Mouse (Mus musculus) lung, embryonic 15.5 days (tissue): ENCODE data around the gene Metap2. TPM values are rescaled to one million over a fixed set of nuclear protein-coding genes. Genes with fewer than 3 reads are reported as not detected.

Experiments
- ATAC-seq: fragments of 200-750 bp; cut with Nextera tagmentation; 2 replicates; pipeline ENCODE4 v1.8.0; 2017; ENCODE audit warnings: moderate number of reproducible peaks, borderline replicate concordance; ENCODE audit not compliant: low FRiP score, low TSS enrichment; ENCODE audit errors: extremely low read depth
- H3K27ac ChIP-seq: fragments of 300-500 bp; sonication (generic); 2 replicates; pipeline ENCODE4 v1.5.1; 2015; ENCODE audit warnings: moderate library complexity, mild to moderate bottlenecking, inconsistent platforms
- H3K27me3 ChIP-seq: fragments of 300-500 bp; sonication (generic); 2 replicates; pipeline ENCODE4 v1.6.1; 2015; ENCODE audit warnings: inconsistent platforms
- H3K36me3 ChIP-seq: fragments of 300-500 bp; sonication (generic); 2 replicates; pipeline ENCODE4 v1.6.1; 2015; ENCODE audit warnings: inconsistent platforms
- H3K4me1 ChIP-seq: fragments of 300-500 bp; sonication (generic); 2 replicates; pipeline ENCODE4 v1.6.1; 2015; ENCODE audit warnings: inconsistent platforms
- H3K4me2 ChIP-seq: fragments of 300-500 bp; sonication (generic); 2 replicates; pipeline ENCODE4 v1.6.1; 2015; ENCODE audit warnings: inconsistent platforms, mild to moderate bottlenecking, moderate library complexity
- H3K4me3 ChIP-seq: fragments of 300-500 bp; sonication (generic); 2 replicates; pipeline ENCODE4 v1.5.1; 2015; ENCODE audit warnings: mild to moderate bottlenecking, inconsistent platforms
- H3K9ac ChIP-seq: fragments of 300-500 bp; sonication (generic); 2 replicates; pipeline ENCODE4 v1.6.1; 2015; ENCODE audit warnings: inconsistent platforms
- H3K9me3 ChIP-seq: fragments of 300-500 bp; sonication (generic); 2 replicates; pipeline ENCODE4 v1.6.1; 2016; ENCODE audit warnings: inconsistent platforms
- WGBS: fragments of 180-500 bp; shearing (Covaris S2); methylation state at CpG from one replicate; pipeline ENCODE4 v1.1.7; 2015; 5-methylcytosine and 5-hydroxymethylcytosine counted together
- polyA plus RNA-seq: library from polyadenylated mRNA; unstranded; fragments of >200 nt; fragmentation: Nextera tagmentation; extraction: Ambion mirVana; gene quantifications from 2 replicates; pipeline ENCODE4 v1.2.1, GENCODE M21; 2015

Gene Metap2
- polyA plus RNA-seq, 1 experiment from 2014 or later: 180 TPM

- 82% methylated on average over 1 of the region's 1 CpGs for WGBS
- H3K9ac ChIP-seq: no peak overlapping the region
- ATAC-seq: no peak
These were observed 12.1 kb upstream of the Metap2 start for GRCm38 (mm10) chr10:93909015-93909414.

GRCm38 (mm10) chr10:93908540-93908939 is 11.6 kb upstream of the Metap2 start:
- H3K27me3 ChIP-seq: no peaks in the 10 kb centered on the region
- no peak overlapping the region for H3K27ac ChIP-seq
- 91% methylated on average over 7 of the region's 7 CpGs for WGBS
- H3K36me3 ChIP-seq: no peaks in the 10 kb centered on the region
- H3K9me3 ChIP-seq: no peaks in the 10 kb centered on the region
- H3K9ac ChIP-seq: no peak overlapping the region
- no peaks in the 10 kb centered on the region; the same call in 1 of the 2 replicates for H3K4me1 ChIP-seq
- H3K4me2 ChIP-seq: no peak overlapping the region
- ATAC-seq: no peak
- no peak overlapping the region for H3K4me3 ChIP-seq

More at GRCm38 (mm10) chr10:93909015-93909414, 12.1 kb upstream of the Metap2 start:
- H3K27ac ChIP-seq: no peak overlapping the region
- no peaks in the 10 kb centered on the region for H3K36me3 ChIP-seq
- no peaks in the 10 kb centered on the region for H3K27me3 ChIP-seq
- H3K4me1 ChIP-seq: no peaks in the 10 kb centered on the region; the same call in 1 of the 2 replicates
- no peak overlapping the region for H3K4me3 ChIP-seq
- H3K4me2 ChIP-seq: no peak overlapping the region
- no peaks in the 10 kb centered on the region for H3K9me3 ChIP-seq

GRCm38 (mm10) chr10:93907376-93907775 is 10.5 kb upstream of the Metap2 start:
- Histone ChIP-seq H3K4me2 (no peak overlapping the region), H3K27me3 (no peaks in the 10 kb centered on the region), H3K36me3 (no peaks in the 10 kb centered on the region), H3K4me3 (no peak overlapping the region), H3K9ac (no peak overlapping the region), H3K27ac (no peak overlapping the region), H3K9me3 (no peaks in the 10 kb centered on the region), H3K4me1 (no peaks in the 10 kb centered on the region)
- WGBS: 51% methylated on average over 10 of the region's 10 CpGs
- no peak for ATAC-seq

- WGBS: 76% methylated on average over 11 of the region's 11 CpGs
- H3K27me3 ChIP-seq: no peaks in the 10 kb centered on the region
- H3K36me3 ChIP-seq: no peaks in the 10 kb centered on the region
- no peak for ATAC-seq
- no peak overlapping the region for H3K9ac ChIP-seq
- no peaks in the 10 kb centered on the region for H3K4me1 ChIP-seq
- H3K4me2 ChIP-seq: no peak overlapping the region
- H3K27ac ChIP-seq: no peak overlapping the region
- H3K9me3 ChIP-seq: no peaks in the 10 kb centered on the region
- no peak overlapping the region for H3K4me3 ChIP-seq
These were observed 3.0 kb upstream of the Metap2 start for GRCm38 (mm10) chr10:93899907-93900306.

GRCm38 (mm10) chr10:93899303-93899702 is 2.4 kb upstream of the Metap2 start:
- Histone ChIP-seq H3K9me3 (no peaks in the 10 kb centered on the region), H3K4me2 (no peak overlapping the region), H3K4me1 (no peaks in the 10 kb centered on the region), H3K27ac (no peak overlapping the region), H3K4me3 (no peak overlapping the region), H3K36me3 (no peaks in the 10 kb centered on the region), H3K9ac (no peak overlapping the region), H3K27me3 (no peaks in the 10 kb centered on the region)
- 46% methylated on average over 2 of the region's 2 CpGs for WGBS
- no peak for ATAC-seq

- Histone ChIP-seq H3K4me3 (no peak overlapping the region), H3K27me3 (no peaks in the 10 kb centered on the region), H3K27ac (no peak overlapping the region), H3K9me3 (no peaks in the 10 kb centered on the region), H3K36me3 (no peaks in the 10 kb centered on the region), H3K4me2 (no peak overlapping the region), H3K9ac (no peak overlapping the region), H3K4me1 (peaks cover 7% of the 10 kb centered on the region; the same call in 1 of the 2 replicates)
- WGBS: 87% methylated on average over 4 of the region's 4 CpGs
- no peak for ATAC-seq
These were observed 4.3 kb downstream of the Metap2 start for GRCm38 (mm10) chr10:93892551-93892950.

GRCm38 (mm10) chr10:93891031-93891430 is 5.9 kb downstream of the Metap2 start:
- Histone ChIP-seq H3K4me3 (no peak overlapping the region), H3K9me3 (no peaks in the 10 kb centered on the region), H3K27me3 (no peaks in the 10 kb centered on the region), H3K36me3 (peaks cover 7% of the 10 kb centered on the region; the same call in 1 of the 2 replicates), H3K4me2 (no peak overlapping the region), H3K4me1 (peaks cover 7% of the 10 kb centered on the region; the same call in 1 of the 2 replicates), H3K9ac (no peak overlapping the region), H3K27ac (no peak overlapping the region)
- ATAC-seq: no peak
- WGBS: 85% methylated on average over 1 of the region's 1 CpGs

- ATAC-seq: no peak
These were observed 6.3 kb downstream of the Metap2 start for GRCm38 (mm10) chr10:93890565-93890964.

GRCm38 (mm10) chr10:93889976-93890375 is 6.9 kb downstream of the Metap2 start:
- Histone ChIP-seq H3K4me1 (peaks cover 7% of the 10 kb centered on the region; the same call in 1 of the 2 replicates), H3K27me3 (no peaks in the 10 kb centered on the region), H3K27ac (peak overlapping the region; percentile 16), H3K36me3 (peaks cover 17% of the 10 kb centered on the region), H3K4me2 (peak overlapping the region; percentile 81), H3K9ac (peak overlapping the region; percentile 96), H3K9me3 (no peaks in the 10 kb centered on the region), H3K4me3 (peak overlapping the region; percentile 94)
- under 1% methylated on average over 22 of the region's 22 CpGs for WGBS
- 0 out of 2 replicates have a peak, but pooled peaks have one; percentile 3 for ATAC-seq

More at GRCm38 (mm10) chr10:93890565-93890964, 6.3 kb downstream of the Metap2 start:
- peaks cover 11% of the 10 kb centered on the region for H3K36me3 ChIP-seq
- WGBS: 77% methylated on average over 4 of the region's 4 CpGs
- peak overlapping the region; percentile 94; the same call in 1 of the 2 replicates for H3K4me3 ChIP-seq
- peak overlapping the region; percentile 81 for H3K4me2 ChIP-seq
- no peak overlapping the region for H3K9ac ChIP-seq
- H3K27ac ChIP-seq: no peak overlapping the region
- peaks cover 7% of the 10 kb centered on the region; the same call in 1 of the 2 replicates for H3K4me1 ChIP-seq
- no peaks in the 10 kb centered on the region for H3K9me3 ChIP-seq
- no peaks in the 10 kb centered on the region for H3K27me3 ChIP-seq

GRCm38 (mm10) chr10:93889579-93889950 is 7.3 kb downstream of the Metap2 start:
- peaks cover 7% of the 10 kb centered on the region; the same call in 1 of the 2 replicates for H3K4me1 ChIP-seq
- no peaks in the 10 kb centered on the region for H3K9me3 ChIP-seq
- no peaks in the 10 kb centered on the region for H3K27me3 ChIP-seq
- WGBS: under 1% methylated on average over 30 of the region's 30 CpGs
- peak overlapping the region; percentile 94 for H3K4me3 ChIP-seq
- peaks cover 21% of the 10 kb centered on the region for H3K36me3 ChIP-seq
- ATAC-seq: peak; percentile 98
- peak overlapping the region; percentile 80 for H3K27ac ChIP-seq
- H3K9ac ChIP-seq: peak overlapping the region; percentile 96
- peak overlapping the region; percentile 81 for H3K4me2 ChIP-seq

GRCm38 (mm10) chr10:93888935-93889578 is 7.8 kb downstream of the Metap2 start:
- peak; percentile 58 for ATAC-seq

GRCm38 (mm10) chr10:93888590-93888934 is 8.3 kb downstream of the Metap2 start:
- Histone ChIP-seq H3K4me2 (peak overlapping the region; percentile 81), H3K4me1 (peaks cover 7% of the 10 kb centered on the region; the same call in 1 of the 2 replicates), H3K4me3 (peak overlapping the region; percentile 94), H3K27ac (peak overlapping the region; percentile 80; the same call in 1 of the 2 replicates), H3K9ac (peak overlapping the region; percentile 96), H3K9me3 (no peaks in the 10 kb centered on the region), H3K27me3 (no peaks in the 10 kb centered on the region), H3K36me3 (peaks cover 29% of the 10 kb centered on the region)
- 12% methylated on average over 10 of the region's 10 CpGs for WGBS
- no peak for ATAC-seq

More at GRCm38 (mm10) chr10:93888935-93889578, 7.8 kb downstream of the Metap2 start:
- WGBS: under 1% methylated on average over 38 of the region's 38 CpGs
- Histone ChIP-seq H3K27me3 (no peaks in the 10 kb centered on the region), H3K4me3 (peak overlapping the region; percentile 94), H3K9me3 (no peaks in the 10 kb centered on the region), H3K27ac (peak overlapping the region; percentile 80), H3K9ac (peak overlapping the region; percentile 96), H3K36me3 (peaks cover 26% of the 10 kb centered on the region), H3K4me1 (peaks cover 7% of the 10 kb centered on the region; the same call in 1 of the 2 replicates), H3K4me2 (peak overlapping the region; percentile 81)
